Mouse (Mus musculus) lung, postnatal 0 days (tissue): ENCODE results near the gene Galnt14. TPM values are rescaled to one million over a fixed set of nuclear protein-coding genes. Genes with fewer than 3 reads are reported as not detected.

Experiments
- ATAC-seq: fragments of 200-750 bp; cut with Nextera tagmentation; 2 replicates; pipeline ENCODE4 v1.8.0; 2017; ENCODE audit warnings: moderate library complexity
- DNase-seq: peaks from one replicate; pipeline ENCODE4 v3.0.0-alpha.2; 2016; ENCODE audit warnings: low spot score
- H3K27ac ChIP-seq: fragments of 300-500 bp; sonication (generic); 2 replicates; pipeline ENCODE4 v1.5.1; 2014; ENCODE audit warnings: antibody characterized with exemption, mild to moderate bottlenecking, low read length, mixed read lengths
- H3K27me3 ChIP-seq: fragments of 300-500 bp; sonication (generic); replicated peaks from 2 replicates; pipeline ENCODE4 v1.6.1; 2014; ENCODE audit warnings: low read length, mixed read lengths; ENCODE audit not compliant: insufficient read depth
- H3K36me3 ChIP-seq: fragments of 300-500 bp; sonication (generic); 2 replicates; pipeline ENCODE4 v1.6.1; 2014; ENCODE audit warnings: low read length, mixed read lengths; ENCODE audit not compliant: insufficient read depth
- H3K4me1 ChIP-seq: fragments of 300-500 bp; sonication (generic); 2 replicates; pipeline ENCODE4 v1.6.1; 2014; ENCODE audit warnings: antibody characterized with exemption, low read depth, low read length, mixed read lengths; ENCODE audit not compliant: insufficient read depth
- H3K4me2 ChIP-seq: fragments of 300-500 bp; sonication (generic); replicated peaks from 2 replicates; pipeline ENCODE4 v1.6.1; 2014; ENCODE audit warnings: low read depth, mild to moderate bottlenecking, low read length, moderate library complexity, mixed read lengths
- H3K4me3 ChIP-seq: fragments of 300-500 bp; sonication (generic); 2 replicates; pipeline ENCODE4 v1.5.1; 2014; ENCODE audit warnings: low read depth, low read length
- H3K9ac ChIP-seq: fragments of 300-500 bp; sonication (generic); replicated peaks from 2 replicates; pipeline ENCODE4 v1.6.1; 2014; ENCODE audit warnings: low read depth, mild to moderate bottlenecking
- H3K9me3 ChIP-seq: fragments of 300-500 bp; sonication (generic); 2 replicates; pipeline ENCODE4 v1.6.1; 2016; ENCODE audit warnings: low read length, mixed read lengths
- CTCF ChIP-seq: IDR thresholded peaks from 2 replicates; pipeline ENCODE4 v1.5.1; 2016; ENCODE audit warnings: antibody characterized with exemption, mild to moderate bottlenecking
- EP300 ChIP-seq: IDR thresholded peaks from 2 replicates; pipeline ENCODE4 v1.6.1; 2016; ENCODE audit warnings: antibody characterized with exemption, mild to moderate bottlenecking, control low read depth
- WGBS: fragments of 180-500 bp; shearing (Covaris S2); extraction: QIAGEN DNeasy Blood & Tissue Kit; methylation state at CpG from one replicate; pipeline ENCODE4 v1.1.7; 2014; 5-methylcytosine and 5-hydroxymethylcytosine counted together
- polyA plus RNA-seq: library from polyadenylated mRNA; unstranded; fragments of >200 nt; fragmentation: Nextera tagmentation; extraction: Ambion mirVana; gene quantifications from 2 replicates; pipeline ENCODE4 v1.2.1, GENCODE M21; 2015

The Galnt14 gene
- polyA plus RNA-seq, 1 experiment from 2014 or later, result 0.06 TPM

- Histone ChIP-seq H3K4me3 (no peak overlapping the region), H3K27me3 (no peaks in the 10 kb centered on the region), H3K4me2 (no peak overlapping the region), H3K9me3 (no peaks in the 10 kb centered on the region), H3K36me3 (no peaks in the 10 kb centered on the region), H3K4me1 (no peaks in the 10 kb centered on the region), H3K9ac (no peak overlapping the region), H3K27ac (no peak overlapping the region)
- ATAC-seq (no peak), DNase-seq (no peak)
- no peak for TF ChIP-seq CTCF
- TF ChIP-seq EP300, result no peak
- WGBS, result 70% methylated on average over 11 of the region's 11 CpGs
These were observed 232.9 kb downstream of the Galnt14 start for GRCm38 (mm10) chr17:73477096-73478076.

- TF ChIP-seq CTCF (no peak), EP300 (no peak)
- H3K9ac ChIP-seq, result no peak overlapping the region
- 60% methylated on average over 7 of the region's 7 CpGs for WGBS
- ATAC-seq, result no peak
- no peak overlapping the region for H3K4me3 ChIP-seq
- H3K27ac ChIP-seq, result no peak overlapping the region
- no peaks in the 10 kb centered on the region for H3K4me1 ChIP-seq
- no peaks in the 10 kb centered on the region for H3K27me3 ChIP-seq
- DNase-seq, result no peak
- H3K9me3 ChIP-seq, result no peaks in the 10 kb centered on the region
- no peak overlapping the region for H3K4me2 ChIP-seq
- no peaks in the 10 kb centered on the region for H3K36me3 ChIP-seq
These were observed 235.9 kb downstream of the Galnt14 start for GRCm38 (mm10) chr17:73474371-73474770.

- Histone ChIP-seq H3K9me3 (no peaks in the 10 kb centered on the region), H3K4me3 (no peak overlapping the region), H3K4me2 (no peak overlapping the region), H3K27me3 (no peaks in the 10 kb centered on the region), H3K27ac (no peak overlapping the region), H3K36me3 (no peaks in the 10 kb centered on the region), H3K9ac (no peak overlapping the region), H3K4me1 (no peaks in the 10 kb centered on the region)
- no peak for ATAC-seq
- 59% methylated on average over 3 of the region's 3 CpGs for WGBS
- DNase-seq, result no peak
- TF ChIP-seq CTCF, result no peak
- no peak for TF ChIP-seq EP300
These were observed 237.2 kb downstream of the Galnt14 start for GRCm38 (mm10) chr17:73473012-73473411.

- TF ChIP-seq EP300 (no peak), CTCF (no peak)
- H3K4me3 ChIP-seq, result no peak overlapping the region
- H3K27me3 ChIP-seq, result no peaks in the 10 kb centered on the region
- H3K9me3 ChIP-seq, result no peaks in the 10 kb centered on the region
- no peaks in the 10 kb centered on the region for H3K4me1 ChIP-seq
- ATAC-seq (no peak), DNase-seq (no peak)
- H3K27ac ChIP-seq, result no peak overlapping the region
- WGBS, result 81% methylated on average over 4 of the region's 4 CpGs
- no peak overlapping the region for H3K4me2 ChIP-seq
- no peak overlapping the region for H3K9ac ChIP-seq
- H3K36me3 ChIP-seq, result no peaks in the 10 kb centered on the region
These were observed 249.4 kb downstream of the Galnt14 start for GRCm38 (mm10) chr17:73460874-73461273.

- TF ChIP-seq CTCF, result no peak
- TF ChIP-seq EP300, result no peak
- Histone ChIP-seq H3K36me3 (no peaks in the 10 kb centered on the region), H3K4me3 (no peak overlapping the region), H3K4me1 (no peaks in the 10 kb centered on the region), H3K9me3 (no peaks in the 10 kb centered on the region), H3K27me3 (no peaks in the 10 kb centered on the region), H3K27ac (no peak overlapping the region), H3K9ac (no peak overlapping the region), H3K4me2 (no peak overlapping the region)
- DNase-seq (no peak), ATAC-seq (no peak)
- 62% methylated on average over 4 of the region's 4 CpGs for WGBS
These were observed 251.5 kb downstream of the Galnt14 start for GRCm38 (mm10) chr17:73458741-73459140.

- Histone ChIP-seq H3K27me3 (no peaks in the 10 kb centered on the region), H3K4me2 (no peak overlapping the region), H3K9ac (no peak overlapping the region), H3K36me3 (no peaks in the 10 kb centered on the region), H3K9me3 (no peaks in the 10 kb centered on the region), H3K4me1 (no peaks in the 10 kb centered on the region), H3K27ac (no peak overlapping the region), H3K4me3 (no peak overlapping the region)
- no peak for ATAC-seq
- 81% methylated on average over 2 of the region's 2 CpGs for WGBS
- TF ChIP-seq EP300, result no peak
- TF ChIP-seq CTCF, result no peak
- DNase-seq, result no peak
These were observed 253.7 kb downstream of the Galnt14 start for GRCm38 (mm10) chr17:73456551-73456950.
